8 mouse cellular contexts compared by ENCODE assay signal in genomic region chr4:148591171-148591630, GRCm38 (mm10). TPM values are rescaled to one million over a fixed set of nuclear protein-coding genes. Genes with fewer than 3 reads are reported as not detected.
DNase-seq lines count a peak whose midpoint lies in the region; ATAC-seq and TF ChIP-seq lines count a peak whose summit lies in the region.

TSS of gene Srm (plus strand) at chr4:148591503.

- TF ChIP-seq POLR2A in heart, adult 2 months (IDR thresholded peaks at IDR 0.05; ENCODE audit: insufficient read depth, low read depth, low read length), result peak; percentile 48; the same call in 1 of the 2 replicates
- TF ChIP-seq POLR2A in limb, embryonic 14.5 days (IDR thresholded peaks at IDR 0.05; ENCODE audit: borderline replicate concordance, extremely low read depth, insufficient read depth, insufficient read length), result peak; percentile 79; the same call in 1 of the 2 replicates

- TF ChIP-seq CTCF in heart, adult 2 months (IDR thresholded peaks at IDR 0.05), result 0 out of 2 replicates have a peak, but pooled peaks have one; percentile 9
- no peak for TF ChIP-seq CTCF in midbrain, postnatal 0 days (IDR thresholded peaks at IDR 0.05)

- WGBS in embryonic facial prominence, embryonic 14.5 days, result 0% methylated on average over 10 of the region's 50 CpGs
- whole genome bisulfite sequencing in heart, adult 2 months, result 1% methylated on average over 43 of the region's 50 CpGs
- WGBS in limb, embryonic 14.5 days, result under 1% methylated on average over 25 of the region's 50 CpGs
- WGBS in midbrain, postnatal 0 days, result under 1% methylated on average over 40 of the region's 50 CpGs

- peak within 1 kb of the TSS; percentile 95 for H3K4me3 ChIP-seq in embryonic facial prominence, embryonic 14.5 days (ENCODE audit: low read depth, low read length)
- peak within 1 kb of the TSS; percentile 92 for H3K4me3 ChIP-seq in heart, adult 2 months
- H3K4me3 ChIP-seq in limb, embryonic 14.5 days (replicated peaks; ENCODE audit: low read length), result peak within 1 kb of the TSS; percentile 88
- H3K4me3 ChIP-seq in midbrain, postnatal 0 days (ENCODE audit: low read depth, low read length), result peak within 1 kb of the TSS; percentile 90

- H3K36me3 ChIP-seq in embryonic facial prominence, embryonic 14.5 days (ENCODE audit: control insufficient read depth, insufficient read depth, low read length), result peaks cover 35% of the 10 kb centered on the region
- no peaks in the 10 kb centered on the region for H3K36me3 ChIP-seq in heart, adult 2 months (ENCODE audit: control insufficient read depth, insufficient read depth, low read length)
- peaks cover 30% of the 10 kb centered on the region for H3K36me3 ChIP-seq in limb, embryonic 14.5 days (ENCODE audit: control insufficient read depth, insufficient read depth, low read length)
- H3K36me3 ChIP-seq in midbrain, postnatal 0 days (ENCODE audit: insufficient read depth, low read length), result peaks cover 28% of the 10 kb centered on the region

- H3K27me3 ChIP-seq in embryonic facial prominence, embryonic 14.5 days (replicated peaks; ENCODE audit: control insufficient read depth, insufficient read depth, low read length), result no peaks in the 10 kb centered on the region
- H3K27me3 ChIP-seq in heart, adult 2 months (ENCODE audit: control insufficient read depth, insufficient read depth, low read length), result no peaks in the 10 kb centered on the region
- no peaks in the 10 kb centered on the region for H3K27me3 ChIP-seq in limb, embryonic 14.5 days (ENCODE audit: control insufficient read depth, insufficient read depth, low read length)
- no peaks in the 10 kb centered on the region for H3K27me3 ChIP-seq in midbrain, postnatal 0 days (ENCODE audit: insufficient read depth, low read length)

- peak within 1 kb of the TSS; percentile 66 for H3K4me2 ChIP-seq in embryonic facial prominence, embryonic 14.5 days (ENCODE audit: low read depth, low read length)
- peak within 1 kb of the TSS; percentile 87 for H3K4me2 ChIP-seq in limb, embryonic 14.5 days (replicated peaks; ENCODE audit: low read depth, low read length, severe bottlenecking)
- peak within 1 kb of the TSS; percentile 86 for H3K4me2 ChIP-seq in midbrain, postnatal 0 days (ENCODE audit: low read depth, low read length, poor library complexity, severe bottlenecking)

- H3K79me2 ChIP-seq in heart, adult 2 months (replicated peaks; ENCODE audit: control insufficient read depth, insufficient read depth, low read length), result peaks cover 4% of the 10 kb centered on the region; the same call in 1 of the 2 replicates

- H3K9me3 ChIP-seq in embryonic facial prominence, embryonic 14.5 days (ENCODE audit: control insufficient read depth, low read length), result no peaks in the 10 kb centered on the region
- no peaks in the 10 kb centered on the region for H3K9me3 ChIP-seq in limb, embryonic 14.5 days (ENCODE audit: control insufficient read depth, low read length)
- H3K9me3 ChIP-seq in midbrain, postnatal 0 days (ENCODE audit: low read length), result no peaks in the 10 kb centered on the region

- DNase-seq in 3T3-L1 (ENCODE audit: low read depth, low spot score), result peak; percentile 95
- DNase-seq in adrenal gland, postnatal 4 days (ENCODE audit: low spot score in 2 of 2), result peak; percentile 93 to 94
- DNase-seq in embryonic facial prominence, embryonic 14.5 days (ENCODE audit: low spot score), result peak; percentile 99
- DNase-seq in heart, adult 2 months, result peak; percentile 98 to 99
- DNase-seq in kidney, adult 9 months, result peak; percentile 98
- DNase-seq in limb, embryonic 14.5 days (ENCODE audit: low spot score), result peak; percentile 98
- DNase-seq in midbrain, postnatal 0 days (ENCODE audit: low spot score), result peak; percentile 98
- DNase-seq in spleen, postnatal 14 days (ENCODE audit: low spot score in 2 of 2), result peak; percentile 91 to 95

- peak; percentile 100 for ATAC-seq in embryonic facial prominence, embryonic 14.5 days (ENCODE audit: low read depth)
- ATAC-seq in limb, embryonic 14.5 days (ENCODE audit: low FRiP score, low read depth), result peak; percentile 99
- peak; percentile 99 for ATAC-seq in midbrain, postnatal 0 days (ENCODE audit: low FRiP score)

- peaks cover 6% of the 10 kb centered on the region for H3K4me1 ChIP-seq in embryonic facial prominence, embryonic 14.5 days (ENCODE audit: control insufficient read depth, insufficient read depth, low read length)
- peaks cover 3% of the 10 kb centered on the region for H3K4me1 ChIP-seq in heart, adult 2 months (ENCODE audit: control insufficient read depth, insufficient read depth, low read length)
- peaks cover 5% of the 10 kb centered on the region for H3K4me1 ChIP-seq in limb, embryonic 14.5 days (ENCODE audit: control insufficient read depth, insufficient read depth, low read length)
- H3K4me1 ChIP-seq in midbrain, postnatal 0 days (ENCODE audit: insufficient read depth, low read length), result peaks cover 7% of the 10 kb centered on the region; the same call in 1 of the 2 replicates

- intact Hi-C loops in heart, adult 2 months (cut with DNase I), result loop anchor here (2.0 kb wide), 1 partner anchor 32 kb away; the partner anchor contains the start of gene Exosc10

- H3K9ac ChIP-seq in embryonic facial prominence, embryonic 14.5 days (ENCODE audit: low read depth, low read length), result peak within 1 kb of the TSS; percentile 82
- H3K9ac ChIP-seq in heart, adult 2 months (ENCODE audit: low read depth, low read length), result peak within 1 kb of the TSS; percentile 95
- peak within 1 kb of the TSS; percentile 83 for H3K9ac ChIP-seq in limb, embryonic 14.5 days (ENCODE audit: low read depth, low read length, severe bottlenecking)
- peak within 1 kb of the TSS; percentile 78 for H3K9ac ChIP-seq in midbrain, postnatal 0 days (replicated peaks; ENCODE audit: low read length, poor library complexity, severe bottlenecking)

- peak within 1 kb of the TSS; percentile 66 for H3K27ac ChIP-seq in embryonic facial prominence, embryonic 14.5 days (replicated peaks; ENCODE audit: low read depth, low read length)
- peak within 1 kb of the TSS; percentile 78 for H3K27ac ChIP-seq in heart, adult 2 months
- peak within 1 kb of the TSS; percentile 70 for H3K27ac ChIP-seq in limb, embryonic 14.5 days (replicated peaks; ENCODE audit: low read depth, low read length)
- peak within 1 kb of the TSS; percentile 59 for H3K27ac ChIP-seq in midbrain, postnatal 0 days (ENCODE audit: low read depth, low read length)

- no peak for TF ChIP-seq EP300 in heart, adult 2 months (IDR thresholded peaks at IDR 0.05; ENCODE audit: insufficient read depth, low read depth, low read length)

RNA-seq across cellular contexts. Expression of gene Srm, which starts in this region (rescaled TPM):
- total RNA-seq in adrenal gland, postnatal 4 days (2021), result 10 to 100 TPM; 55.9 to 60.3 TPM
- polyA plus RNA-seq in embryonic facial prominence, embryonic 14.5 days (2014; fragmentation: Nextera tagmentation; extraction: Ambion mirVana), result 273 and 291 TPM in 2 replicates
- total RNA-seq in heart, adult 2 months (2021), result 10 to 100 TPM; 14.8 to 16.8 TPM
- polyA plus RNA-seq in heart, adult 2 months (2012; rRNA removed), result 20.4 and 21.9 TPM in 2 replicates
- polyA plus RNA-seq in limb, embryonic 14.5 days (2012; rRNA removed), result 188 and 215 TPM in 2 replicates
- polyA plus RNA-seq in limb, embryonic 14.5 days (2014; fragmentation: Nextera tagmentation; extraction: Ambion mirVana), result 273 and 284 TPM in 2 replicates
- total RNA-seq in midbrain, postnatal 0 days (2014; rRNA removed), result 55.4 and 74.9 TPM in 2 replicates
- polyA plus RNA-seq in midbrain, postnatal 0 days (2015; fragmentation: Nextera tagmentation; extraction: Ambion mirVana), result 148 and 151 TPM in 2 replicates

Comparison
In these comparisons a context has a peak if more than half of its experiments do, and no peak if none do; other contexts are left out.
1. Peak in every context shown above with its lines: DNase-seq, ATAC-seq, H3K4me3 ChIP-seq and H3K27ac ChIP-seq.